Mouse (Mus musculus): ENCODE results near the gene D6Ertd527e.

The D6Ertd527e gene

GRCm38 (mm10) chr6:87151427-87151826, 46.9 kb downstream of the D6Ertd527e start:
- no peak for DNase-seq (ENCODE audit: low spot score in 2 of 2)

- peak; percentile 63 to 89 for DNase-seq (ENCODE audit: low spot score in 2 of 2)
Observed at GRCm38 (mm10) chr6:87152461-87153230, 48.1 kb downstream of the D6Ertd527e start.

GRCm38 (mm10) chr6:87153231-87153580, 48.7 kb downstream of the D6Ertd527e start:
- DNase-seq (ENCODE audit: low spot score in 2 of 2): no peak

GRCm38 (mm10) chr6:87153836-87154235, 49.3 kb downstream of the D6Ertd527e start:
- no peak for DNase-seq (ENCODE audit: low spot score in 2 of 2)

GRCm38 (mm10) chr6:87158062-87158623, 53.6 kb downstream of the D6Ertd527e start:
- no peak for DNase-seq (ENCODE audit: low spot score in 2 of 2)

- DNase-seq (ENCODE audit: low spot score in 2 of 2): no peak
Observed at GRCm38 (mm10) chr6:87160196-87160595, 55.6 kb downstream of the D6Ertd527e start.

- peak in 1 of 2 experiments; percentile 13 for DNase-seq (ENCODE audit: low spot score in 2 of 2)
Observed at GRCm38 (mm10) chr6:87161391-87162263, 57.1 kb downstream of the D6Ertd527e start.
